Mouse (Mus musculus) heart, adult 2 months (tissue): Measurements from ENCODE around the gene Sesn1. TPM values are rescaled to one million over a fixed set of nuclear protein-coding genes. Genes with fewer than 3 reads are reported as not detected.

Experiments used
- DNase-seq, 2 experiments: peaks; one replicate each; pipeline ENCODE4 v3.0.0; 2021
- H3K27ac ChIP-seq: fragments of 200-600 bp; 2 replicates; pipeline ENCODE4 v1.8.1; 2022
- H3K27me3 ChIP-seq: fragments of 200-500 bp; 2 replicates; pipeline ENCODE4 v1.6.1; 2012; ENCODE audit warnings: mild to moderate bottlenecking, low read length, inconsistent platforms, mixed read lengths; ENCODE audit not compliant: control insufficient read depth, insufficient read depth
- H3K36me3 ChIP-seq: fragments of 200-500 bp; 2 replicates; pipeline ENCODE4 v1.6.1; 2012; ENCODE audit warnings: low read length, inconsistent platforms; ENCODE audit not compliant: control insufficient read depth, insufficient read depth
- H3K4me1 ChIP-seq: fragments of 200-500 bp; 2 replicates; pipeline ENCODE4 v1.6.1; 2011; ENCODE audit warnings: low read length; ENCODE audit not compliant: control insufficient read depth, insufficient read depth
- H3K4me3 ChIP-seq: fragments of 200-600 bp; 2 replicates; pipeline ENCODE4 v1.8.1; 2022
- H3K79me2 ChIP-seq: fragments of 200-500 bp; replicated peaks from 2 replicates; pipeline ENCODE4 v1.6.1; 2012; ENCODE audit warnings: mild to moderate bottlenecking, inconsistent platforms, low read length, moderate library complexity, mixed read lengths; ENCODE audit not compliant: control insufficient read depth, insufficient read depth
- H3K9ac ChIP-seq: fragments of 200-500 bp; 2 replicates; pipeline ENCODE4 v1.6.1; 2012; ENCODE audit warnings: low read depth, mild to moderate bottlenecking, control low read depth, inconsistent platforms, low read length, mixed read lengths
- CTCF ChIP-seq: fragments of 200-600 bp; IDR thresholded peaks from 2 replicates; pipeline ENCODE4 v1.8.1; 2022; ENCODE audit warnings: antibody characterized with exemption, mild to moderate bottlenecking, moderate library complexity
- EP300 ChIP-seq: fragments of 200-500 bp; IDR thresholded peaks from 2 replicates; pipeline ENCODE4 v1.6.1; 2011; ENCODE audit warnings: low read depth, low read length, control low read depth; ENCODE audit not compliant: insufficient read depth
- POLR2A ChIP-seq: fragments of 200-500 bp; IDR thresholded peaks from 2 replicates; pipeline ENCODE4 v1.6.1; 2011; ENCODE audit warnings: mild to moderate bottlenecking, low read depth, low read length, control low read depth; ENCODE audit not compliant: insufficient read depth
- WGBS: fragments of 180-500 bp; shearing (Covaris S2); methylation state at CpG from one replicate; pipeline ENCODE4 v1.1.7; 2018; 5-methylcytosine and 5-hydroxymethylcytosine counted together
- intact Hi-C: fragments of 180-260 bp; cut with DNase I; formaldehyde crosslinking; loops from one replicate; pipeline ENCODE4 v1.15.1; 2025
- polyA plus RNA-seq: library from polyadenylated mRNA; depleted of rRNA; stranded (reverse); fragments of >200 nt; gene quantifications from 2 replicates; pipeline ENCODE4 v1.2.3, GENCODE M21; 2012; rRNA removed
- total RNA-seq, 2 experiments: library from RNA; stranded (reverse); gene quantifications; 2 replicates each; pipeline ENCODE4 v1.2.3; 2021

The Sesn1 gene
- total and polyA plus RNA-seq, 3 experiments = 47.8 to 121 (median 120) TPM

DNA sequence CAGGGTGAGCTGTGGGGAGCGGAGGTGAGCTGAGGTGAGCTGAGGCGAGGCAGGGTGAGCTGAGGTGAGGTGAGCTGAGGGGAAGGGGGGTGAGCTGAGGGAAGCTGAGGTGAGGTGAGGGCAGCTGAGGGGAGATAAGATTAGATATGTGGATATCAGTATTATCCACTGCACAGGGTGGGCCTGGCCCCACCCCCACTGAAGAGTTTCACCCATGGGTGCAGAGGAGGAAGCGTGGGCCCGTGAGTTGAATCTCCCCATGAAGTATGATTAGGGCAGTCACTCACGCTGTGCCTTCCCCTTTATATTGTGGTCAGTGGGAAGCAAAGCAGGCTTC is 143.8 kb downstream of the Sesn1 start:
- Histone ChIP-seq H3K9ac (no peak overlapping the region), H3K4me1 (no peaks in the 10 kb centered on the region), H3K36me3 (no peaks in the 10 kb centered on the region), H3K4me3 (no peak overlapping the region), H3K79me2 (no peaks in the 10 kb centered on the region), H3K27me3 (no peaks in the 10 kb centered on the region), H3K27ac (no peak overlapping the region)
- WGBS = 86% methylated on average over 5 of the region's 5 CpGs
- DNase-seq = no peak
- no peak for TF ChIP-seq POLR2A
- no peak for TF ChIP-seq CTCF
- TF ChIP-seq EP300 = no peak
- intact Hi-C loops = no loop called here

DNA sequence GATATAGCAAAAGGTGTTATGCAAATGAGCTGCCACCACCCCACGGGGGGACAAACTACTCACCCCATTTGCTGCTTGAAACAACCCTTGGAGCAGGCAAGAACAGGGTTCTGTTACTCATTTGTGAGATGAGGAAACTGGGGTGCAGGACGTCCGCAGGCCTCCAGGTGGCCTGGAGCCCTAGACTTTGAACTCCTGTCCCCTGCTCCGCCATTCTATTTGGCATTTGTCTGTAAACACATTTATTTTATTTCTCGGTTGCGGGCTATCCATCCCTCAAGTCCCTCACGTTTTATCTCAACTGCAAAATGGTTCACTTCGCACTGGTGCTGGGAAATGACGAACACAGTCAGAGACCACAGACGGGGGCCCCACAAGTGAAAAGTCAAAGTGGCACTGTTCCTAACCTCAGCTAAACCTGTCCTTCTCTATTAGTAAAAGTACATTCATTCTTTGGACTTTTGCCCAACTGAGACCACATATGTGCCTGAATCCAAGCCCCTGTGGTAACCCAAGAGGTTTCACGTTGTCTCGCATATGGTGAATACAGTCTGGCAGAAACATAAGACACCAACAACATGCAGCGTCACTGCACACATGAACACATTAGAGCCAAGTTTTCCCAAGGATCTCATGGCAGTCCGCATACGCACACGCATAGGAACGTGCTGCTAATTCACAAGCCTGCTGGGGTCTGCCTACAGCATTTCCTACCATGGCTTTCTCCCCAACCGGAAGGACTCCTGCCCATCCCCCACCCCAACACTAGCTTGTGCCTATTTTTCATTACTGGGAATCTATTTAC is 147.9 kb downstream of the Sesn1 start:
- H3K9ac ChIP-seq = no peak overlapping the region
- H3K79me2 ChIP-seq = no peaks in the 10 kb centered on the region
- intact Hi-C loops = loop anchor here (2.0 kb wide), 1 partner anchor 23 kb away; no protein-coding TSS in a partner anchor
- H3K27ac ChIP-seq = no peak overlapping the region
- H3K36me3 ChIP-seq = no peaks in the 10 kb centered on the region
- no peaks in the 10 kb centered on the region; the same call in 1 of the 2 replicates for H3K4me1 ChIP-seq
- DNase-seq = no peak
- 92% methylated on average over 18 of the region's 18 CpGs for WGBS
- no peak overlapping the region for H3K4me3 ChIP-seq
- no peak for TF ChIP-seq CTCF
- TF ChIP-seq EP300 = no peak
- no peak for TF ChIP-seq POLR2A
- H3K27me3 ChIP-seq = no peaks in the 10 kb centered on the region

Other genes starting within 250 kb of the Sesn1 start
- gene Ccdc162, start 93.3 kb upstream of the Sesn1 start, total RNA-seq = under 1 TPM in 1 of 2 experiments, not detected in 1; 0.11 TPM
- gene Ccdc162, start 93.3 kb upstream of the Sesn1 start, polyA plus RNA-seq = 0.09 and 0.49 TPM in 2 replicates
- gene Cep57l1, start 64 bp upstream of the Sesn1 start, total RNA-seq = 1 to 10 TPM; 2.3 to 2.5 TPM
- 0.86 and 1.3 TPM in 2 replicates for gene Cep57l1, start 64 bp upstream of the Sesn1 start, polyA plus RNA-seq
- 10 to 100 TPM; 16.7 to 22.8 TPM for gene Armc2, start 208.5 kb downstream of the Sesn1 start, total RNA-seq
- gene Armc2, start 208.5 kb downstream of the Sesn1 start, polyA plus RNA-seq = 6.4 and 7.1 TPM in 2 replicates